Mouse (Mus musculus): ENCODE results near the gene Cttn. TPM values are rescaled to one million over a fixed set of nuclear protein-coding genes. Genes with fewer than 3 reads are reported as not detected.
A peak's percentile ranks its signal among the peaks of the same experiment; 100 is the strongest.

Cttn gene
- polyA plus RNA-seq, 1 experiment from 2014 or later, result 385 TPM

DNA sequence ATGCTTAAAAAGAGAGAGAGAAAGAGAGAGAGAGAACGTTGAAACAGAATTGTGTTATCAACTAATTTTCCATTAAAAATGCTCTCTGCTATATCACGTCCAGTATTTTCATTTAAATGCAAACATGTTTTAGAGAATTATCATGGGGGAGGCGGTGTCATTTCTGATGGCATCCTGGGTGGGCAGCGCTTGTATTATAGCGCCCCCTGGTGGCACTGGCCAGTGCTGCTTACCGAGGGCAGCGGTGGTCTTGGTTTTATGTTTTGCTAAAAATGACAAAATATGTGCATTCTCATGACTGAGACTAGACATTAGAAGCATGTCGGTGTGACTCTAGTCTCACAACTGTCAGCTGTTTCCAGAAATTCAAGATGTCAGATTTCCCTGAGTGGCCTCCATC is 44.9 kb downstream of the Cttn start:
- H3K27me3 ChIP-seq, result no peaks in the 10 kb centered on the region
- DNase-seq (ENCODE audit: low read depth, low spot score) (no peak), ATAC-seq (no peak)
- ChIA-PET CTCF (interaction anchor here (1.2 to 1.9 kb wide), 5 partner anchors 8 to 351 kb away, joined by 3 to 10 read pairs (median 5); no protein-coding TSS in a partner anchor), POLR2A (no interaction called here)
- in situ Hi-C loops (cut with MboI; ENCODE audit: low pct_unique_long_range_greater_than_20kb), result loop anchor here (5.0 kb wide), 2 partner anchors 209 to 329 kb away; no protein-coding TSS in a partner anchor
- TF ChIP-seq CTCF (IDR thresholded peaks at IDR 0.05), result no peak

- CTCF ChIA-PET, result no interaction called here
- DNase-seq (ENCODE audit: low read depth, low spot score), result no peak
- in situ Hi-C loops (cut with MboI; ENCODE audit: low pct_unique_long_range_greater_than_20kb), result no loop called here
- POLR2A ChIA-PET, result no interaction called here
- no peak for TF ChIP-seq CTCF (IDR thresholded peaks at IDR 0.05)
- H3K27me3 ChIP-seq, result no peaks in the 10 kb centered on the region
- no peak for ATAC-seq
Measured at GRCm38 (mm10) chr7:144421478-144421877, 49.3 kb downstream of the Cttn start.

DNA sequence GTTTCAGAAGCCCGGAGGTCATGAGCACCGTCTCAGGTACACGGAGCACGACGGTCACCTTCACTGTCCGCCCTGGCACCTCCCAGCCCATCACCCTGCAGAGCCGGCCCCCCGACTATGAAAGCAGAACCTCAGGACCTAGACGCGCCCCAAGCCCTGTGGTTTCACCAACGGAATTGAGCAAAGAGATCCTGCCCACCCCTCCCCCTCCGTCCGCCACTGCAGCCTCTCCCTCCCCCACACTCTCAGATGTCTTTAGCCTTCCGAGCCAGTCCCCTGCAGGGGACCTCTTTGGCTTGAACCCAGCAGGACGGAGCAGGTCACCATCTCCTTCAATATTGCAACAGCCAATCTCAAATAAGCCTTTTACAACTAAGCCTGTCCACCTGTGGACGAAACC is 50.3 kb downstream of the Cttn start:
- POLR2A ChIA-PET, result no interaction called here
- DNase-seq (ENCODE audit: low read depth, low spot score) (no peak), ATAC-seq (no peak)
- CTCF ChIA-PET, result no interaction called here
- TF ChIP-seq CTCF (IDR thresholded peaks at IDR 0.05), result no peak
- H3K27me3 ChIP-seq, result no peaks in the 10 kb centered on the region
- in situ Hi-C loops (cut with MboI; ENCODE audit: low pct_unique_long_range_greater_than_20kb), result no loop called here

DNA sequence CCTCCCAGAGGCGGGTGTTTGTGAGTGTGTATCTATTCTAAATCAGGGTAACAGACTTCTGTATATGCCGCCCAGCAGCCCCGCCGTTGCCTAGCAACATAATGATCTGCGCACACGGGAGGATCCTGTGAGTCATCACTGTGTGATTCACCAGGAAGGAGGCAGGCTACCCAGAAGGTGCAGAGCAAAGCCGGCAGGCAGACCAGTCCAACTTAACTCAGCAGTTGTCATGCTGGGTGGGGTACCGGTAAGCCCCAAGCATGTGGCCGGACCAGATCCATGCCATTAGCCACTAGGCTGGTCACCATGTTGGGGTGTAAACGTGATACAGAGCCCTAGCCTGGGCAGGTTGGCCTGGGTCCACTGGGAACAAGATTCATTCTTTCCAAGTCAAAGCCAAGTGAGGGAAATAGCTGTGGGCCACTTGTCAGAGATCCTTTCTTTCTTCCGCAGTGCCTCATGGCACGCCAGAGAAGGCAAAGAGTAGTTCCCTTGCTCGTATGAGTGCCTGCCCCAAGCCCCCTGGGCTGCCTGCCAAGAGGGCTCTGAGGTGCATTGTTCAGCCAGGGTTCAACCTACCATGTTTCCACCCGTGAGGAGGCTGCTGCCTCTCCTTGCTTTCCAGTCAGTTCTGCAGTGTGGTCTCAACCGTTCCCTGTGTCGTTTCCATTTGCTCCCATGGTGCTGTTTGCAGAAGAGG is 53.0 kb downstream of the Cttn start:
- DNase-seq (ENCODE audit: low read depth, low spot score) (peak; percentile 72), ATAC-seq (peak; percentile 80)
- CTCF ChIA-PET, result interaction anchor here (1.3 kb wide), 1 partner anchor 14 kb away, joined by 3 read pairs; no protein-coding TSS in a partner anchor

DNA sequence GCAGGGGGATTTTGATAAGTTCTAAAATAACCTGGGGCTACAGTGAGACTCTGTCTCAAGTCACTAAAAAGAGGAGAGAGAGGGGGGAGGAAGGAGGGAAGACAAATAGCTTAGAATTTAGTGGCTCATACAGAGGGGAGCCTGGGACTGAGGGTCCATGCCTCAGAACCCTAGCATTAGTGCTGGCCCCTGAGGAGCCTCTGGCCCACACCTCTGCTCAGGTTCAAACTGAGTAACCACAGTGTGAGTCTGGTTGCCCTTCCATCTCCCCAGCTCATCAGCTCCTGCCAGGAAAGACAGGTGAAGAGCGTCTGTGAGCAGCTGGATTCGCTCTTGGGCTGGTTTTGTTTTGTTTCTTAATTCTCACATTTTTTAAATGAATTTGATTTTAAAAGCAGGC is 53.6 kb downstream of the Cttn start:
- H3K27me3 ChIP-seq, result no peaks in the 10 kb centered on the region
- DNase-seq (ENCODE audit: low read depth, low spot score), result no peak
- no peak for TF ChIP-seq CTCF (IDR thresholded peaks at IDR 0.05)
- in situ Hi-C loops (cut with MboI; ENCODE audit: low pct_unique_long_range_greater_than_20kb), result loop anchor here (10.0 kb wide), 1 partner anchor 582 kb away; no protein-coding TSS in a partner anchor
- ChIA-PET CTCF (interaction anchor here (1.1 kb wide), 1 partner anchor 176 kb away, joined by 3 read pairs; no protein-coding TSS in a partner anchor), POLR2A (no interaction called here)
- no peak for ATAC-seq

More for the DNA sequence above, 53.0 kb downstream of the Cttn start:
- no peaks in the 10 kb centered on the region for H3K27me3 ChIP-seq
- POLR2A ChIA-PET, result no interaction called here
- in situ Hi-C loops (cut with MboI; ENCODE audit: low pct_unique_long_range_greater_than_20kb), result loop anchor here (10.0 kb wide), 1 partner anchor 583 kb away; no protein-coding TSS in a partner anchor
- no peak for TF ChIP-seq CTCF (IDR thresholded peaks at IDR 0.05)

GRCm38 (mm10) chr7:144415795-144416194 is 55.0 kb downstream of the Cttn start:
- ChIA-PET POLR2A (no interaction called here), CTCF (no interaction called here)
- ATAC-seq (no peak), DNase-seq (ENCODE audit: low read depth, low spot score) (no peak)
- TF ChIP-seq CTCF (IDR thresholded peaks at IDR 0.05), result no peak
- H3K27me3 ChIP-seq, result no peaks in the 10 kb centered on the region
- in situ Hi-C loops (cut with MboI; ENCODE audit: low pct_unique_long_range_greater_than_20kb), result loop anchor here (10.0 kb wide), 1 partner anchor 581 kb away; no protein-coding TSS in a partner anchor

DNA sequence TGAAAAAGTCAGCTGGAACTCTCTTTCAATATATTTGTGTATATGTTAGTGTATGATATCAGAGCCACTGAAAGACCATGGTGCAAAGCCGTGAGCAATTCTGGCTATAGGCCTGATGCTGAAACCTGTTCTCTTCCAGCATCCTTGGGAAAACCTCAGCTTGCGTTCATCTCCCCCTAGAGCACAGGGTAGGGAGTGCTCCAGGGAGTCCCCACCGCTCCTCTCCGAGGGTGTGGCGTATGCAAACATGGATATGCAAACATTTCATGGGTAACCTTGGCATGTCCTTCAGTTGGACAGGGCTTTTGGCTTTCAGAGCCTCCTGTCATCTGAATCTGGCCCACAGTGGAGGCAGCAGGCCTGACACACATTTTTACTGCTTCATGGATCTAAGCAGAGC is 56.2 kb downstream of the Cttn start:
- DNase-seq (ENCODE audit: low read depth, low spot score) (no peak), ATAC-seq (no peak)
- ChIA-PET CTCF (interaction anchor here (1.3 kb wide), 1 partner anchor 201 kb away, joined by 3 read pairs; no protein-coding TSS in a partner anchor), POLR2A (interaction anchor here (1.2 kb wide), 1 partner anchor 15 kb away, joined by 3 read pairs; no protein-coding TSS in a partner anchor)
- no peak for TF ChIP-seq CTCF (IDR thresholded peaks at IDR 0.05)
- H3K27me3 ChIP-seq, result no peaks in the 10 kb centered on the region
- in situ Hi-C loops (cut with MboI; ENCODE audit: low pct_unique_long_range_greater_than_20kb), result loop anchor here (10.0 kb wide), 1 partner anchor 580 kb away; no protein-coding TSS in a partner anchor

DNA sequence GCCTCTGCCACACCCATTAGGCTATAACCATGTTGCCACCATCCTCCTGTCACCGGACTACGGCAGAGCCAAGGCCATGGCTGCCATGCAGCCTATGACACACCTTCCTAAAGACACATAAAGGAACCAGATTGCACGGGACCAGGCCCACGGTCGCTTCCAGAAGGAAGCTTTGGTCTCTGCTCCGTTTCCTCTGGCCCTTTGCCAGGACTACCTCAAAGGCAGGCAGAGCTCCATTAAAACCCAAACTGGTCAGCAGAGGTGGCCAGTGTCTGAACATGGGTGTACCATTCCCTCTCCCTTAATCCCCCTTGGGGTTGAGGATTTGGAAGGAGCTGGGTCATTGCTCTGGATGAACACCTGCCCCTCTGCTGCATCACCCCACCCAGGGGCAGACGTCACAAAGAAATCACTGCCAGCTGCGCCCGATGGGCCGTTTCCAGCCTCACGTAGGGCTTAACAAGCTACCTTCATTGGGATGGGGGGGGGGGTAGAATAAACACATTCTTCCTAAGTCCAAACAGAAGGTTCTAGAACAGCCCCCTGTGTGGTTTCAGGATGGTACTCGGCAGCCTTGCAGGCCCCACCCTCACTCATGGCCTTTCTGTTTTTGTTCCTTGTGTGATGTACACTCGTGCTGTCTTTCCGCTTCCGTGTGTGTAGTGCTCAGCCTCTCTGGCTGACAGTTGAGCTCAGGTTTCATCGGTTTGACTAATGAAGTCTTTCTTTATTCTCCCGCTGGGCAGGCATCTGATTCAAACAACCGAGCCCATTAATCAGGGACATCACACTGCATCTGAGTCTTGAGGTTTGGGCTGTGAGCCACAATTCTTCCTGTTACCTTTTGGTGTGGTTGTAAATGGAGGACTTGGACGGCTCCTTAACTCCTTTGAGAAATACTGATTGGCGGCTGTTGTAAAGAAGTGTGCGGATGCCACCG is 58.6 kb downstream of the Cttn start:
- TF ChIP-seq CTCF (IDR thresholded peaks at IDR 0.05), result no peak
- in situ Hi-C loops (cut with MboI; ENCODE audit: low pct_unique_long_range_greater_than_20kb), result loop anchor here (10.0 kb wide), 1 partner anchor 577 kb away; no protein-coding TSS in a partner anchor
- ChIA-PET POLR2A (interaction anchor here (0.6 kb wide), 1 partner anchor 42 kb away, joined by 3 read pairs; no protein-coding TSS in a partner anchor), CTCF (interaction anchor here (0.9 to 1.1 kb wide), 2 partner anchors 15 to 34 kb away, joined by 3 read pairs; no protein-coding TSS in a partner anchor)
- H3K27me3 ChIP-seq, result no peaks in the 10 kb centered on the region
- ATAC-seq (peak; percentile 33), DNase-seq (ENCODE audit: low read depth, low spot score) (peak; percentile 64)

DNA sequence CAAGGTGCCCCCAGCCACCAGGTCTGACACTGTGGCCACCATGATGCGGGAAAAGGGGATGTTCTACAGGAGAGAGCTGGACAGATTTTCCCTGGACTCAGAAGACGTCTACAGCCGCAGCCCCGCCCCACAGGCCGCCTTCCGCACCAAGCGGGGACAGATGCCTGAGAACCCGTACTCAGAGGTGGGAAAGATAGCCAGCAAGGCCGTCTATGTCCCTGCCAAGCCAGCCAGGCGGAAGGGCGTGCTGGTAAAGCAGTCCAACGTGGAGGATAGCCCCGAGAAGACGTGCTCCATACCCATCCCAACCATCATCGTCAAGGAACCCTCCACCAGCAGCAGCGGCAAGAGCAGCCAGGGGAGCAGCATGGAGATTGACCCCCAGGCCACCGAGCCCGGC is 61.1 kb downstream of the Cttn start:
- ATAC-seq (no peak), DNase-seq (ENCODE audit: low read depth, low spot score) (no peak)
- POLR2A ChIA-PET, result no interaction called here
- CTCF ChIA-PET, result no interaction called here
- in situ Hi-C loops (cut with MboI; ENCODE audit: low pct_unique_long_range_greater_than_20kb), result loop anchor here (10.0 kb wide), 1 partner anchor 575 kb away; no protein-coding TSS in a partner anchor
- TF ChIP-seq CTCF (IDR thresholded peaks at IDR 0.05), result no peak
- H3K27me3 ChIP-seq, result no peaks in the 10 kb centered on the region

DNA sequence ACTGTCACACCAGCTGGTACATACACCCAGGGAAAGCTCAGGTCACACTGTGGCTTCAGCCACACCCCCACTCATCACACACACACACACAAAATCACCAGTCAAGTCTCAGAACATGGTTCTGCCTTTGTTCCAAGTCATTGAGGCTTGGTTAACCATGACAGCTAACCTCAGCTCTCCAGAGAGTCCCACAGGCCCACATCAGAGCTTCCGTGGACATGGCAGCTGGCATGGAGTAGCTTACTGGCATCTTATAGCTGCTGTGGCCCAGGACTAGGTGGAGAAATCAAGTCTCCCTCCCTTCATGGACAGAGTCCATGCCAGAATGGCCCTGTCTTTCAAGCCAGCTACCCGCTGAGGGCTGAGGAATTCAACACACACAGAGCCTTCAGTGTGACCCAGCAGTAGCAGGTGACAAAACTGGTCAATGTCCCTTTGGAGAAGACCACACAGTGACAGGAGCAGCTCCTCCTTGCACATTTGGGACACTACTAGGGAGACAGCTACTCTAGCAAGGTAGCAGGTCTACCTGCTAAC is 62.3 kb downstream of the Cttn start:
- ATAC-seq (no peak), DNase-seq (ENCODE audit: low read depth, low spot score) (no peak)
- ChIA-PET CTCF (no interaction called here), POLR2A (no interaction called here)
- no peaks in the 10 kb centered on the region for H3K27me3 ChIP-seq
- in situ Hi-C loops (cut with MboI; ENCODE audit: low pct_unique_long_range_greater_than_20kb), result no loop called here
- no peak for TF ChIP-seq CTCF (IDR thresholded peaks at IDR 0.05)

All from Patski (cell line).